Mouse (Mus musculus): ENCODE measurements around the gene Capn1. TPM values are rescaled to one million over a fixed set of nuclear protein-coding genes. Genes with fewer than 3 reads are reported as not detected.
A peak's percentile ranks its signal among the peaks of the same experiment; 100 is the strongest.

The Capn1 gene
- polyA plus RNA-seq, 1 experiment from 2014 or later: 21.2 TPM

DNA sequence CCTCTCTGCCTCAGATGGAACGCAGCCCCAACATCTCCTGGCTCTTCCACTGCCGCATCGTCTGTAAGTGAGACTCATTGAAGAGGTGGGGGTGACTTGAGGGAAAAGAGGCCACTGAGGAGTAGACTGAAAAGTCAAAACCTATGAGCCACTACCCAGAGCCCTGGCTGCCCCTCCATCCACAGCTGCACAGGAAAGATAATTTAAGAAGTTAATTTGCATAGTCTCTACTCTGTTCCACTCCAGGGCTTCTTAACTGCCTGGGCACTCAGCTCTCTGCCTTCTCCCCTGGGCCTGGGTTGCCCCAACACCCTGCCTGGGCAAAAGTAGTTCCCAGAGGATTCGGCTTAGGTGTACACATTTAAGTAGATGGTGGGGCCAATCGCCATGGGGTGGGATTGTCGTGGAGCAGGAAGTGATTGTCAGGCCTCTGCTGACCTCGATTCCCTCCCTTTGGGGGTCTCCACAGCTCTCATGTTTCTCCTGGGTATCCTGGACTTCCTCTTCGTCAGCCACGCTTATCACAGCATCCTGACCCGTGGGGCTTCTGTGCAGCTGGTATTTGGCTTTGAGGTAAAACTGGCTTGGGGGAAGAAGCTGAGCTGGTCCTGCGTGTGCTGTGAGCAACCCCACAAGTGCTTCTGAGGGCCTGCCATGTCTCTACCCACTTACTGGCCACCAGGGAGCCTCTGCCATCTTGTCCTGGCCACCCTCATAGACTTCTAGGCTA lies 33.1 kb upstream of the Capn1 start:
- Histone ChIP-seq H3K9ac (ENCODE audit: low read length) (no peak overlapping the region), H3K36me3 (ENCODE audit: control insufficient read depth, insufficient read depth, low read length) (peaks cover 39% of the 10 kb centered on the region), H3K9me3 (ENCODE audit: control insufficient read depth, low read length) (no peaks in the 10 kb centered on the region), H3K4me2 (replicated peaks; ENCODE audit: low read depth) (no peak overlapping the region), H3K27ac (replicated peaks) (no peak overlapping the region), H3K27me3 (ENCODE audit: control insufficient read depth, insufficient read depth, low read length) (no peaks in the 10 kb centered on the region), H3K4me1 (replicated peaks; ENCODE audit: control insufficient read depth, insufficient read depth) (0 out of 2 replicates have a peak, but pooled peaks cover 2% of the 10 kb centered on the region), H3K4me3 (ENCODE audit: low read depth, low read length) (no peak overlapping the region)
- no peak for ATAC-seq (ENCODE audit: low FRiP score, low TSS enrichment)
- 85% methylated on average over 11 of the region's 11 CpGs for WGBS
- no peak for DNase-seq (ENCODE audit: low spot score)
- no peak for TF ChIP-seq CTCF (IDR thresholded peaks at IDR 0.05; ENCODE audit: low read depth)

DNA sequence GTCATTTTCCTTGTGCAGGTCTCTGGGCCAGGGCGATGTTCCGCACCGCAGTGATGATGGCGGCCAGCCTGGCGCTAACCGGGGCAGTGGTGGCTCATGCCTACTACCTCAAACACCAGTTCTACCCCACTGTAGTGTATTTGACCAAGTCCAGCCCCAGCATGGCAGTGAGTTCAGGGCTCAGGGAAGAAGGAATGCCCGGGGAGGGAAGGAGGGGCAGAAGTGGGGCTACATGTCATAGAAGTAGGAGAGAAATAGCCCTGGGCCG lies 32.1 kb upstream of the Capn1 start:
- Histone ChIP-seq H3K4me3 (ENCODE audit: low read depth, low read length) (peak overlapping the region; percentile 82), H3K27me3 (ENCODE audit: control insufficient read depth, insufficient read depth, low read length) (no peaks in the 10 kb centered on the region), H3K9ac (ENCODE audit: low read length) (peak overlapping the region; percentile 82), H3K9me3 (ENCODE audit: control insufficient read depth, low read length) (no peaks in the 10 kb centered on the region), H3K4me2 (replicated peaks; ENCODE audit: low read depth) (peak overlapping the region; percentile 87), H3K4me1 (replicated peaks; ENCODE audit: control insufficient read depth, insufficient read depth) (0 out of 2 replicates have a peak, but pooled peaks cover 2% of the 10 kb centered on the region), H3K36me3 (ENCODE audit: control insufficient read depth, insufficient read depth, low read length) (peaks cover 37% of the 10 kb centered on the region), H3K27ac (replicated peaks) (peak overlapping the region; percentile 98; the same call in 1 of the 2 replicates)
- 74% methylated on average over 8 of the region's 8 CpGs for WGBS
- ATAC-seq (ENCODE audit: low FRiP score, low TSS enrichment) (no peak; the same call in 1 of the 2 replicates), DNase-seq (ENCODE audit: low spot score) (no peak)
- TF ChIP-seq EP300 (optimal IDR thresholded peaks at IDR 0.05) (no peak), CTCF (IDR thresholded peaks at IDR 0.05; ENCODE audit: low read depth) (no peak)

DNA sequence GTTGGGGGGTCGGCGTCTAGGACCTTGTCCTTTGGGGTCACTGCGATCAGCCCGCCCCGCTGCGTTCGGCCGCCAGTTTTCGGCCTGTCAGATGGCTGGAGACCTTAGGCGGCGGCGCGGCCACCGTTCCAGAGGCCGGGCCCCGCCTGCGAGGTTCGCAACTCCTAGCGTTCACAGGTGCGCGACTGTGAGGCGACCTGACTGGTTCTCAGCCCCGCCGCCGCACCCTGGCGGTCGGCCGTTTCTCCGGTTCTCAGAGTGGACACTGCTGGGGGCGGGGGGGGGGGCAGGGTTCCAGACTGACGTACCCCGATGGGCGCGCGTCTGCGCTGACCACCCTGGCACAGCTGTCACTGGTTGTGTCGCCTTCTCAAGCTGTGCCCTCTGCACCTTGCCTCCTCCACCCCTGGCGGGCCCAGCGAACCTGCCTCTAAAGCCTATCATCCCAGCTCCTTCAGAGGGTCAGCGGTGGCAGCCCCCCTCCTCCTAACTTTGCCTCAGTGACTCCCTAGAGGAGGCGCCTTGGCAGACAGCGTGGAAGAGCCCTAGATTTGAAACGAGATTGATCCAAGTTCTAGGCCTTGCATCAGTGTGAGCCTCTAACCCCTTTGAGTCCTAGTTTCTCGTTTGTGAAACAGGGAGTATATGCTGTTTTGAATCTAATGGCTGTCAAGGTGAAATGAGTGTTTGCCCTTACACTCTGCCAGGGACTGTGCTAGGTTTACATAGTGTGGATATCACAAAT lies 31.6 kb upstream of the Capn1 start:
- peak; percentile 52 for ATAC-seq (ENCODE audit: low FRiP score, low TSS enrichment)
- H3K4me3 ChIP-seq (ENCODE audit: low read depth, low read length): peak overlapping the region; percentile 82
- peak overlapping the region; percentile 82 for H3K9ac ChIP-seq (ENCODE audit: low read length)
- TF ChIP-seq CTCF (IDR thresholded peaks at IDR 0.05; ENCODE audit: low read depth): peak; percentile 24; the same call in 1 of the 2 replicates
- TF ChIP-seq EP300 (optimal IDR thresholded peaks at IDR 0.05): no peak
- DNase-seq (ENCODE audit: low spot score): no peak
- H3K27ac ChIP-seq (replicated peaks): peak overlapping the region; percentile 98
- H3K4me1 ChIP-seq (replicated peaks; ENCODE audit: control insufficient read depth, insufficient read depth): 0 out of 2 replicates have a peak, but pooled peaks cover 2% of the 10 kb centered on the region
- peaks cover 33% of the 10 kb centered on the region for H3K36me3 ChIP-seq (ENCODE audit: control insufficient read depth, insufficient read depth, low read length)
- H3K4me2 ChIP-seq (replicated peaks; ENCODE audit: low read depth): peak overlapping the region; percentile 87
- H3K9me3 ChIP-seq (ENCODE audit: control insufficient read depth, low read length): no peaks in the 10 kb centered on the region
- H3K27me3 ChIP-seq (ENCODE audit: control insufficient read depth, insufficient read depth, low read length): no peaks in the 10 kb centered on the region
- WGBS: under 1% methylated on average over 44 of the region's 44 CpGs

DNA sequence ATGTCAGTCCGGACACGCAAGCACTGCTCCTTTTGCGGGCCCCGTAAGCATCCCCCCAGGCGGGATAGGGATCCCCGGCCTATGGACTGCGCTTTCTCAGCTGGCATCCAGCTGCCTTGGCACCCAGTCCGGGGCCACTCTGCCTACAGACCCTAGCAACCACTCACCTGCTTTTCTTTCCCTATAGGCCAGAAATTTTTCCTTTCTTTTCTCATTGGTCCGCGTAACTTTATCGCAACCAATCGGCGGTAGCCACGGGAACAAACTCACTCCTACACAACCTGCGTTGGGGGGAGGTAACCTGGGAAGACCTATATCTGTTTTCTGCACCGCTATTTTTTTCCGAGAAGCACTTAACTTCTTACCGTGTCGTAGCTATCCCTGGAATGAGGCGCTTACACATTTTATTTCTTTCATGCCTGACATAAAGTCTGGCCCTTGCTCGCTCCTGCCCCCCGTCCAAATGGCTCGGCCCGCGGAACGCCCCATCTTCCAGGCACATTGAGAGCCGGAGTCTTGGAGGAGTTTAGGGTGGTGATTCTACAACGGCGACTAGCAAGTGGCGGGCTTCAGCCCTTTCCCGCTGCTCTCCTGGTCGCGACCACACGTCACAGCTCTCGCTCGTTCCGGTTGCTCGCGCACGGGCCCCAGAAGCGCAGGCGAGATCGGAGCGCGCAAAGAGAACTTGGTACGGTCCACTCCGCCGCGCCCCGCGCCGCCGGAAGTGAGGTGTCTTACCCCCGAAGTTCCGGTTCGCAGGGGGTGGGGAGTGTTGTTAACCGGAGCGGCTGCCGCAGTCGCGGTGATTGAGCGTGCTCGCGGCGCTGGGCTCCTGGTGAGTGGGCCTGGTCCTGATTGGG lies 30.8 kb upstream of the Capn1 start, which contains the start of gene Syvn1:
Gene Syvn1, plus strand, starts transcription at position 283 of the 860 bp plus-strand sequence.
- Histone ChIP-seq H3K9ac (ENCODE audit: low read length) (peak within 1 kb of the TSS; percentile 82), H3K4me1 (replicated peaks; ENCODE audit: control insufficient read depth, insufficient read depth) (0 out of 2 replicates have a peak, but pooled peaks cover 2% of the 10 kb centered on the region), H3K36me3 (ENCODE audit: control insufficient read depth, insufficient read depth, low read length) (peaks cover 27% of the 10 kb centered on the region), H3K27ac (replicated peaks) (peak within 1 kb of the TSS; percentile 98), H3K27me3 (ENCODE audit: control insufficient read depth, insufficient read depth, low read length) (no peaks in the 10 kb centered on the region), H3K4me2 (replicated peaks; ENCODE audit: low read depth) (peak within 1 kb of the TSS; percentile 87), H3K9me3 (ENCODE audit: control insufficient read depth, low read length) (no peaks in the 10 kb centered on the region), H3K4me3 (ENCODE audit: low read depth, low read length) (peak within 1 kb of the TSS; percentile 82)
- WGBS: under 1% methylated on average over 65 of the region's 65 CpGs
- TF ChIP-seq CTCF (IDR thresholded peaks at IDR 0.05; ENCODE audit: low read depth): peak; percentile 22
- peak; percentile 59 for TF ChIP-seq EP300 (optimal IDR thresholded peaks at IDR 0.05)
- DNase-seq (ENCODE audit: low spot score) (peak; percentile 92), ATAC-seq (ENCODE audit: low FRiP score, low TSS enrichment) (peak; percentile 91)

DNA sequence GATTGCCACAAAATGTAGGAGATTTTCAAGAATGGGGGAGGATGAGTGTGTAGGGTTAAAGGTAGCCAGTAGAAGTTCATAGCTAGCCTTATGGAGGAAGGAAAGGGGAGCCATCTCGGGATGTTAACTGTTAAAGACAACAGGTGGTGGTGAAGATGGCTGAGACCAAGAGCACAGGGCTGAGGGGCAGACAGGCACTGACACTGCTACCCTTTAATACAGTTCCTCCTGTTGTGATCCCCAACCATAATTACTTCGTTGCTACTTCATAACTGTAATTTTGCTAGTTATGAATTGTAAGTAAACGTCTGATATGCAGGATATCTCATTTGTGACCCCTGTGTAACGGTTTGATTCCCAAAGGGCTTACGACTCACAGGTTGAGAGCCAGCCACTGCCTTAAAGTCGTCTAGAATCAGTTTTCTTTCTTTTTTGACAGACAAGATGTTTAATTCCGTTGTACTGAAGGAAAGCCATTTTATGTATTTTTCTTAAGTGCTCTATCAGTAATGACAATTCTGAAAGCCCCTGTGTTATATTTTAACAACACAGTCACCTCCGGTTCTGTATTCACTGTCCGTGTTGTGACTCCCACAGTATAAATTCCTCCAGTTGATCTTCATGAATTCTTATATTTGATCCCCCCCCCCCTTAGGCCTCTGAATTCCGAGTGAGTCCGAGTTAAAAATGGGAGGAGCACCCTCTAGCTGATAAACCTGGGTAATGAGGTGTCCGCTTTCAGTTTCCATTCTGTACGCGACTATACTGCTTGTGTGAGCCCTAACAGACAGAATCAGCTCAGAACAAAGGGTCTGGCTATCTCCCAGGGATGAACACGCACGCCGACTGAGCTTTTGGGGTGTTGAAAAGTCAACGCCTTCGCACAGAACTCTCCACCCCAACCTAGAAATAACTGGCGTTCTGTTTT lies 29.9 kb upstream of the Capn1 start:
- Histone ChIP-seq H3K4me3 (ENCODE audit: low read depth, low read length) (peak overlapping the region; percentile 82), H3K9me3 (ENCODE audit: control insufficient read depth, low read length) (no peaks in the 10 kb centered on the region), H3K27me3 (ENCODE audit: control insufficient read depth, insufficient read depth, low read length) (no peaks in the 10 kb centered on the region), H3K27ac (replicated peaks) (peak overlapping the region; percentile 98), H3K4me1 (replicated peaks; ENCODE audit: control insufficient read depth, insufficient read depth) (0 out of 2 replicates have a peak, but pooled peaks cover 2% of the 10 kb centered on the region), H3K9ac (ENCODE audit: low read length) (peak overlapping the region; percentile 79), H3K4me2 (replicated peaks; ENCODE audit: low read depth) (peak overlapping the region; percentile 87), H3K36me3 (ENCODE audit: control insufficient read depth, insufficient read depth, low read length) (peaks cover 19% of the 10 kb centered on the region)
- peak; percentile 52 for TF ChIP-seq CTCF (IDR thresholded peaks at IDR 0.05; ENCODE audit: low read depth)
- TF ChIP-seq EP300 (optimal IDR thresholded peaks at IDR 0.05): no peak
- DNase-seq (ENCODE audit: low spot score): no peak
- ATAC-seq (ENCODE audit: low FRiP score, low TSS enrichment): peak; percentile 21; the same call in 1 of the 2 replicates
- 10% methylated on average over 20 of the region's 20 CpGs for WGBS

Data from stomach, postnatal 0 days (tissue).